Comparison of ENCODE assay signal across 12 mouse cellular contexts in genomic region chr11:98030701-98031442, GRCm38 (mm10). TPM values are rescaled to one million over a fixed set of nuclear protein-coding genes. Genes with fewer than 3 reads are reported as not detected.
DNase-seq lines count a peak whose midpoint lies in the region; ATAC-seq and TF ChIP-seq lines count a peak whose summit lies in the region.
"Had no signal": no experiment of that assay in that cellular context is flagged by ENCODE, and none has a peak within 500 bp of the region (broad histone marks: within the 10 kb centered on the region; RNA-seq: fewer than 3 reads in every experiment).

No protein-coding gene starts in this region.

- H3K27ac ChIP-seq in kidney, embryonic 15.5 days: peak overlapping the region; percentile 11
- H3K27ac ChIP-seq in ES-E14 (ENCODE audit: insufficient read depth, low read depth, low read length, poor library complexity, severe bottlenecking): peak overlapping the region; percentile 14; the same call in 1 of the 2 replicates
- H3K27ac ChIP-seq in intestine, embryonic 15.5 days: no peak overlapping the region
- H3K27ac ChIP-seq: heart, adult 2 months; limb, embryonic 12.5 days; macrophage had no signal

- H3K4me2 ChIP-seq in kidney, embryonic 15.5 days: no peak overlapping the region
- no peak overlapping the region for H3K4me2 ChIP-seq in intestine, embryonic 15.5 days (replicated peaks)
- H3K4me2 ChIP-seq: hindbrain, embryonic 15.5 days; limb, embryonic 12.5 days had no signal

- H3K9me3 ChIP-seq in kidney, embryonic 15.5 days (replicated peaks): no peaks in the 10 kb centered on the region
- H3K9me3 ChIP-seq in ES-E14 (ENCODE audit: control insufficient read depth, insufficient read depth, low read depth, low read length): no peaks in the 10 kb centered on the region
- H3K9me3 ChIP-seq in intestine, embryonic 15.5 days: no peaks in the 10 kb centered on the region
- H3K9me3 ChIP-seq: hindbrain, embryonic 15.5 days; limb, embryonic 12.5 days had no signal

- WGBS in kidney, embryonic 15.5 days: 48% methylated on average over 5 of the region's 5 CpGs
- 53% methylated on average over 5 of the region's 5 CpGs for WGBS in intestine, embryonic 15.5 days

- ATAC-seq in kidney, embryonic 15.5 days (replicated peaks; ENCODE audit: low FRiP score): no peak
- ATAC-seq in intestine, embryonic 15.5 days: 0 out of 2 replicates have a peak, but pooled peaks have one; percentile 5
- ATAC-seq: forebrain, embryonic 16.5 days had no signal

- H3K9ac ChIP-seq in kidney, embryonic 15.5 days: no peak overlapping the region
- no peak overlapping the region for H3K9ac ChIP-seq in ES-E14 (ENCODE audit: insufficient read depth, low read depth, low read length, poor library complexity, severe bottlenecking)
- no peak overlapping the region for H3K9ac ChIP-seq in intestine, embryonic 15.5 days
- H3K9ac ChIP-seq: hindbrain, embryonic 15.5 days; limb, embryonic 12.5 days had no signal

- peaks cover 6% of the 10 kb centered on the region for H3K27me3 ChIP-seq in kidney, embryonic 15.5 days
- H3K27me3 ChIP-seq in intestine, embryonic 15.5 days (replicated peaks): peaks cover 6% of the 10 kb centered on the region
- H3K27me3 ChIP-seq: hindbrain, embryonic 15.5 days had no signal

- H3K4me1 ChIP-seq in kidney, embryonic 15.5 days: peaks cover 26% of the 10 kb centered on the region
- peaks cover 0 to 8% of the 10 kb centered on the region in 2 experiments; a peak in 2 of 4 replicates for H3K4me1 ChIP-seq in ES-E14 (ENCODE audit: control insufficient read depth in 2 of 2, insufficient read depth in 2 of 2, low read length in 2 of 2, poor library complexity in 1 of 2)
- H3K4me1 ChIP-seq in intestine, embryonic 15.5 days (replicated peaks): peaks cover 15% of the 10 kb centered on the region

- no peak overlapping the region for H3K4me3 ChIP-seq in kidney, embryonic 15.5 days (replicated peaks)
- H3K4me3 ChIP-seq in ES-E14 (ENCODE audit: insufficient read depth in 1 of 2, low read depth in 1 of 2, low read length in 2 of 2, poor library complexity in 1 of 2, severe bottlenecking in 1 of 2): no peak overlapping the region
- H3K4me3 ChIP-seq in intestine, embryonic 15.5 days (replicated peaks): no peak overlapping the region
- H3K4me3 ChIP-seq: heart, adult 2 months; hindbrain, embryonic 15.5 days; limb, embryonic 12.5 days had no signal

- no peak for DNase-seq in kidney, adult 11 months
- DNase-seq in A20 (ENCODE audit: low read depth, low spot score): peak; percentile 41
- DNase-seq in ES-E14 (ENCODE audit: low read depth, low spot score): no peak
- no peak for DNase-seq in left cerebral cortex, postnatal 25 days (ENCODE audit: low spot score in 2 of 2)
- no peak for DNase-seq in lung, adult 18-20 months

- in situ Hi-C loops in ES-E14 (cut with MboI; ENCODE audit: low sequenced_read_pairs in 2 of 2, unreplicated experiment in 2 of 2): no loop called here

- peaks cover 37% of the 10 kb centered on the region for H3K36me3 ChIP-seq in kidney, embryonic 15.5 days
- peaks cover 33% of the 10 kb centered on the region for H3K36me3 ChIP-seq in ES-E14 (ENCODE audit: control insufficient read depth, insufficient read depth, low read length, poor library complexity, severe bottlenecking)
- H3K36me3 ChIP-seq in intestine, embryonic 15.5 days: peaks cover 19% of the 10 kb centered on the region

- intact Hi-C loops in left cerebral cortex, postnatal 25 days (cut with DNase I): loop anchor here (1.0 kb wide), 1 partner anchor 44 kb away; no protein-coding TSS in a partner anchor

TF ChIP-seq in ES-E14, 5 proteins besides CTCF, POLR2A, EP300 and RAD21:
- TF ChIP-seq MAFK (IDR thresholded peaks at IDR 0.05; ENCODE audit: insufficient read depth, low read depth, low read length): no peak
- TF ChIP-seq CHD2 (IDR thresholded peaks at IDR 0.05; ENCODE audit: low read depth, low read length): peak; percentile 7; the same call in 1 of the 2 replicates

RNA-seq across cellular contexts. Expression of gene Rpl19, which starts 4.4 kb away (rescaled TPM):
- polyA plus RNA-seq in kidney, embryonic 15.5 days (2015; fragmentation: Nextera tagmentation; extraction: Ambion mirVana): 1,072 and 1,152 TPM in 2 replicates
- total RNA-seq in ES-E14 (2012; rRNA removed): 3,222 and 3,264 TPM in 2 replicates
- polyA plus RNA-seq in intestine, embryonic 15.5 days (2015; fragmentation: Nextera tagmentation; extraction: Ambion mirVana): 1,063 and 1,131 TPM in 2 replicates
- 100 to 1,000 TPM; 560 to 589 TPM for total RNA-seq in left cerebral cortex, postnatal 25 days (2021)

RNA-seq across cellular contexts. Expression of gene Cacnb1, which starts 8.0 kb away (rescaled TPM):
- 14.6 and 15.2 TPM in 2 replicates for polyA plus RNA-seq in kidney, embryonic 15.5 days (2015; fragmentation: Nextera tagmentation; extraction: Ambion mirVana)
- total RNA-seq in ES-E14 (2012; rRNA removed): 6.2 and 12.0 TPM in 2 replicates
- polyA plus RNA-seq in intestine, embryonic 15.5 days (2015; fragmentation: Nextera tagmentation; extraction: Ambion mirVana): 6.5 and 7.5 TPM in 2 replicates
- 100 to 1,000 TPM; 155 to 167 TPM for total RNA-seq in left cerebral cortex, postnatal 25 days (2021)

RNA-seq across cellular contexts. Expression of gene Stac2, which starts 22.4 kb away (rescaled TPM):
- 3.7 and 4.3 TPM in 2 replicates for polyA plus RNA-seq in kidney, embryonic 15.5 days (2015; fragmentation: Nextera tagmentation; extraction: Ambion mirVana)
- total RNA-seq in ES-E14 (2012; rRNA removed): 2.1 and 3.8 TPM in 2 replicates
- 0.16 and 0.29 TPM in 2 replicates for polyA plus RNA-seq in intestine, embryonic 15.5 days (2015; fragmentation: Nextera tagmentation; extraction: Ambion mirVana)
- 10 to 100 TPM; 63.4 to 76.9 TPM for total RNA-seq in left cerebral cortex, postnatal 25 days (2021)

RNA-seq across cellular contexts. Expression of gene Arl5c, which starts 34.9 kb away (rescaled TPM):
- polyA plus RNA-seq in kidney, embryonic 15.5 days (2015; fragmentation: Nextera tagmentation; extraction: Ambion mirVana): 9.9 and 10.1 TPM in 2 replicates
- 2.9 and 4.4 TPM in 2 replicates for total RNA-seq in ES-E14 (2012; rRNA removed)
- 7.6 and 11.8 TPM in 2 replicates for polyA plus RNA-seq in intestine, embryonic 15.5 days (2015; fragmentation: Nextera tagmentation; extraction: Ambion mirVana)
- total RNA-seq in left cerebral cortex, postnatal 25 days (2021): 1 to 10 TPM in 1 of 2 experiments, under 1 TPM in 1; 0.89 to 1.7 TPM

RNA-seq across cellular contexts. Expression of gene Plxdc1, which starts 44.6 kb away (rescaled TPM):
- polyA plus RNA-seq in kidney, embryonic 15.5 days (2015; fragmentation: Nextera tagmentation; extraction: Ambion mirVana): 1.7 and 2.0 TPM in 2 replicates
- 2.5 and 4.3 TPM in 2 replicates for total RNA-seq in ES-E14 (2012; rRNA removed)
- 0.47 and 0.49 TPM in 2 replicates for polyA plus RNA-seq in intestine, embryonic 15.5 days (2015; fragmentation: Nextera tagmentation; extraction: Ambion mirVana)
- 10 to 100 TPM; 22.0 to 22.4 TPM for total RNA-seq in left cerebral cortex, postnatal 25 days (2021)
- polyA plus RNA-seq: limb, embryonic 12.5 days had no signal

Comparison
In these comparisons a context has a peak if more than half of its experiments do, and no peak if none do; other contexts are left out.
1. RNA of gene Cacnb1, which starts 8.0 kb away (total RNA-seq): 155 to 167 TPM in left cerebral cortex, postnatal 25 days; 6.2 to 12.0 TPM in ES-E14; every median in the first group is over 10 times any median in the second.
2. RNA of gene Stac2, which starts 22.4 kb away (total RNA-seq): 63.4 to 76.9 TPM in left cerebral cortex, postnatal 25 days; 2.1 to 3.8 TPM in ES-E14; every median in the first group is over 10 times any median in the second.